Mouse (Mus musculus): ENCODE results near the gene Hnrnpdl. TPM values are rescaled to one million over a fixed set of nuclear protein-coding genes. Genes with fewer than 3 reads are reported as not detected.
A peak's percentile ranks its signal among the peaks of the same experiment; 100 is the strongest.

The Hnrnpdl gene
- polyA plus RNA-seq, 1 experiment from 2014 or later = 112 TPM

DNA sequence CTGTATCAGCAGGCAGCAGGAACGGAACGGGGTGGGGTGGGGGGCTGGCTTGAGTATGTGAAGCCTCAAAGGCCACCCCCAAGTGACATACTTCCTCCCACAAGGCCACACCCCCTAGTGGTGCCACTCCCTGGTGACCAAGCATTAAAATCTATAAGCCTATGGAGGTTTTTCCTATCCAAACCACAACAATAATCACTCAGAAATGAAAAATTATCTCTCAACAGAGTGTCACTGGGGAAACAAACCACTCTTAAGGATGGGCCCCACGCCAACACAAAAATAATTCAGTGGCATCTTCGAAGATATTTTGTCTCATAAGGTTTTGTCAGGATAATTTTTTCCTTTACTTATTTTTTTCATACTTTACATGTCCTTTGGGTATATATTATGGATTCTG lies 35.6 kb downstream of the Hnrnpdl start:
- no peaks in the 10 kb centered on the region for H3K36me3 ChIP-seq
- H3K27ac ChIP-seq (ENCODE audit: poor library complexity, severe bottlenecking) = no peak overlapping the region
- ATAC-seq (ENCODE audit: insufficient number of reproducible peaks, low FRiP score) = no peak
- H3K4me2 ChIP-seq = no peak overlapping the region
- no peaks in the 10 kb centered on the region for H3K27me3 ChIP-seq (replicated peaks)
- 70% methylated on average over 4 of the region's 4 CpGs for WGBS
- no peak overlapping the region for H3K9ac ChIP-seq
- H3K9me3 ChIP-seq (replicated peaks) = no peaks in the 10 kb centered on the region
- no peak overlapping the region for H3K4me3 ChIP-seq
- H3K4me1 ChIP-seq (replicated peaks) = peaks cover 23% of the 10 kb centered on the region

DNA sequence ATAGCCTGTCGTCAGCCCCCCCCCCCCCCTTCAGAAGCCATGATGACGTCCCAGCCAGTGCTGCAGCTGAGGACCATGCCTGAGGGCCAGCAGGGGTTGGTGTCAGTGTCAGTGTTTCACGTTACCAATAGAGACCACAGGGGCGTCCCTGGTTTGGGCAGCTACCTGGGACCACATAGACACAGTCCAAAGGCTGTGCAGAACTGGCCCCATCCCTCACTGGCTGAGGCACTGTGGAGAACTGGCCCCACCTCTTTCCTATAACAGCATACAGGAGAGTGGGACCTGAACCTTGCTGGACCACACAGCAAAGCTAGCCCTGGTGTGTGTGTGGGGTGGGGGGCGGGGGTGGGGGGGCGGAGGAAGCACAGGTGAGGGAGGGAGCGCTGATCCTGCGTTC lies 39.0 kb downstream of the Hnrnpdl start:
- no peaks in the 10 kb centered on the region for H3K36me3 ChIP-seq
- H3K9ac ChIP-seq = no peak overlapping the region
- H3K4me1 ChIP-seq (replicated peaks) = peaks cover 10% of the 10 kb centered on the region
- WGBS = 41% methylated on average over 8 of the region's 8 CpGs
- no peak overlapping the region for H3K4me2 ChIP-seq
- ATAC-seq (ENCODE audit: insufficient number of reproducible peaks, low FRiP score) = peak; percentile 55; the same call in 1 of the 2 replicates
- H3K4me3 ChIP-seq = no peak overlapping the region
- no peaks in the 10 kb centered on the region for H3K27me3 ChIP-seq (replicated peaks)
- peaks cover 6% of the 10 kb centered on the region for H3K9me3 ChIP-seq (replicated peaks)
- H3K27ac ChIP-seq (ENCODE audit: poor library complexity, severe bottlenecking) = no peak overlapping the region

DNA sequence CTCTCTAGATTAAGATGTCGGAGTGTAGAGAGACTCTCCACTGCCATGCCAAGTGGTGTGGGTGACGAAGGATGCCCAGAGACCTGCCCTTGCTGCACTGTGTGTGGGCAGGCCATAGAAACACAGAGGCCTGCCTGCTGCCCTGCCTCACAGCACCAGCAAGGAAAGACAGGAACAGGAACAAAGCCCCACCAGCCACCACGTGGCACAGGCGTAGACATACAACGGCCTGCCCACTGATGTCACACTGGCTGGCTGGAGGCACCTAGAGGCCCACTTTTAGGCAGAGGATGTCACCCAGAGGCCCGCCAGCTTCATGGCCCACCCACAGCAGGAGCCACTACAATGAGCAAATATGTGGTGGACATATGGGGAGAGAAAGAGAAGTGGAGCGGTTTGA lies 39.4 kb downstream of the Hnrnpdl start:
- H3K9me3 ChIP-seq (replicated peaks) = peaks cover 6% of the 10 kb centered on the region
- H3K4me3 ChIP-seq = no peak overlapping the region
- H3K27me3 ChIP-seq (replicated peaks) = no peaks in the 10 kb centered on the region
- no peak overlapping the region for H3K9ac ChIP-seq
- peaks cover 6% of the 10 kb centered on the region for H3K4me1 ChIP-seq (replicated peaks)
- no peak for ATAC-seq (ENCODE audit: insufficient number of reproducible peaks, low FRiP score)
- no peaks in the 10 kb centered on the region for H3K36me3 ChIP-seq
- no peak overlapping the region for H3K4me2 ChIP-seq
- 78% methylated on average over 7 of the region's 7 CpGs for WGBS
- no peak overlapping the region for H3K27ac ChIP-seq (ENCODE audit: poor library complexity, severe bottlenecking)

DNA sequence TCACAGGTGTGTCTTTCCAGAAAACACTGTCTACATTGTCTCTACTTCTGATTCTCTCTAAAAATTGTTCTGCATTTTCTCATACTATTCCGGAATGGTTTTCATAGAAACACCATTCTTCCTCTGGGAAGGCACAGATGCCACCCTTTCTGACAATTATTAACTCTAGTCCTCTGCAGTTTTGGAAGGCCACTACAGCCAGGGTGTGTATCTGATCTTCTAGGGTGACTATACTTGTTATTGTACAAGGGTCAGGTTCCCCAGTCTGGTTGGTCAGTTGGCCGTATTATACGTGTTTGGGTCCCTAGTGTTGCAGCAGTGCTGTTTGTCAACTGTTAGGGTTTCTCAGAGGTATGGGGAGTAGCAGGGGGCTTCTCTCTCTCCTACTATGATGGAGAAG lies 44.8 kb downstream of the Hnrnpdl start:
- Histone ChIP-seq H3K9me3 (replicated peaks) (peaks cover 6% of the 10 kb centered on the region), H3K36me3 (no peaks in the 10 kb centered on the region), H3K9ac (no peak overlapping the region), H3K4me3 (no peak overlapping the region), H3K4me2 (no peak overlapping the region), H3K27me3 (replicated peaks) (no peaks in the 10 kb centered on the region), H3K4me1 (replicated peaks) (no peaks in the 10 kb centered on the region), H3K27ac (ENCODE audit: poor library complexity, severe bottlenecking) (no peak overlapping the region)
- ATAC-seq (ENCODE audit: insufficient number of reproducible peaks, low FRiP score) = no peak
- WGBS = 83% methylated on average over 3 of the region's 3 CpGs

DNA sequence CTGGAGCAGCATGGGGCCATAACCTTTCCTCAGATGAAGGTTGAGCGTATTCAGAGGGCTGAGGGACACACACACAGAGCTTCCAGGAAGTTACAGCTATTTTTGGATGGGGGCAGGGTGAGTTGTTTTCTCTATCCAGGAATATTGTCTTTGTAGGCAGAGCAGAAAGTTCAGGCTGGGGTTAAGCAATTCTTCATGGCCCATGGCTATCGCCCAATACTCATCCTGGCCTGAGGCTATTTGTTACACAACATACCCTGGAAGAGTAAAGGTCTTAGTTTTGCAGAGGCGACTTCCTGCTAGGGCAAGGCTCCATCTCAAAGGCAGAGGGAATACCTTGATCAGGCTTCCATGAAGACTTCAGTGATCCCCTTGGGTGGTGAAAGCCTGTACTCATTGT lies 45.3 kb downstream of the Hnrnpdl start:
- no peak overlapping the region for H3K27ac ChIP-seq (ENCODE audit: poor library complexity, severe bottlenecking)
- ATAC-seq (ENCODE audit: insufficient number of reproducible peaks, low FRiP score) = no peak
- no peak overlapping the region for H3K4me3 ChIP-seq
- no peak overlapping the region for H3K9ac ChIP-seq
- H3K4me2 ChIP-seq = no peak overlapping the region
- WGBS = 79% methylated on average over 3 of the region's 3 CpGs
- H3K36me3 ChIP-seq = no peaks in the 10 kb centered on the region
- H3K27me3 ChIP-seq (replicated peaks) = no peaks in the 10 kb centered on the region
- H3K4me1 ChIP-seq (replicated peaks) = no peaks in the 10 kb centered on the region
- peaks cover 6% of the 10 kb centered on the region for H3K9me3 ChIP-seq (replicated peaks)

Other genes with a start within 250 kb of the Hnrnpdl start
- 0.60 TPM in 1 of 2 replicates, not detected in the other for gene Vamp9, start 133.4 kb downstream of the Hnrnpdl start, polyA plus RNA-seq (2016; fragmentation: Nextera tagmentation; extraction: Ambion mirVana)
- 213 and 235 TPM in 2 replicates for gene Hnrnpd, start 60.7 kb downstream of the Hnrnpdl start, polyA plus RNA-seq (2016; fragmentation: Nextera tagmentation; extraction: Ambion mirVana)
- gene 4930524J08Rik, start 60.6 kb downstream of the Hnrnpdl start, polyA plus RNA-seq (2016; fragmentation: Nextera tagmentation; extraction: Ambion mirVana) = 1.4 and 1.6 TPM in 2 replicates
- gene Enoph1, start 321 bp upstream of the Hnrnpdl start, polyA plus RNA-seq (2016; fragmentation: Nextera tagmentation; extraction: Ambion mirVana) = 26.0 and 26.9 TPM in 2 replicates
- gene Tmem150c, start 120.1 kb upstream of the Hnrnpdl start, polyA plus RNA-seq (2016; fragmentation: Nextera tagmentation; extraction: Ambion mirVana) = 1.1 and 1.9 TPM in 2 replicates

Measured in heart, embryonic 12.5 days (tissue).